Mouse (Mus musculus) limb, embryonic 14.5 days (tissue): Measurements from ENCODE around the gene Gm30191. TPM values are rescaled to one million over a fixed set of nuclear protein-coding genes. Genes with fewer than 3 reads are reported as not detected.

Source experiments
- ATAC-seq: fragments of 200-750 bp; cut with Nextera tagmentation; 2 replicates; pipeline ENCODE4 v1.8.0; 2017; ENCODE audit warnings: low read depth, moderate number of reproducible peaks, moderate TSS enrichment; ENCODE audit not compliant: low FRiP score
- DNase-seq: peaks from one replicate; pipeline ENCODE4 v3.0.0-alpha.2; 2015; ENCODE audit warnings: low spot score
- H3K27ac ChIP-seq: fragments of 300-500 bp; sonication (generic); replicated peaks from 2 replicates; pipeline ENCODE4 v1.5.1; 2014; ENCODE audit warnings: low read depth, mild to moderate bottlenecking, low read length, moderate library complexity, mixed read lengths
- H3K27me3 ChIP-seq: fragments of 300-500 bp; sonication (generic); 2 replicates; pipeline ENCODE4 v1.6.1; 2014; ENCODE audit warnings: low read length, mixed read lengths; ENCODE audit not compliant: control insufficient read depth, insufficient read depth
- H3K36me3 ChIP-seq: fragments of 300-500 bp; sonication (generic); 2 replicates; pipeline ENCODE4 v1.6.1; 2014; ENCODE audit warnings: mild to moderate bottlenecking, low read length, moderate library complexity, mixed read lengths; ENCODE audit not compliant: control insufficient read depth, insufficient read depth
- H3K4me1 ChIP-seq: fragments of 300-500 bp; sonication (generic); 2 replicates; pipeline ENCODE4 v1.6.1; 2014; ENCODE audit warnings: antibody characterized with exemption, low read length, mixed read lengths; ENCODE audit not compliant: control insufficient read depth, insufficient read depth
- H3K4me2 ChIP-seq: fragments of 300-500 bp; sonication (generic); replicated peaks from 2 replicates; pipeline ENCODE4 v1.6.1; 2014; ENCODE audit warnings: low read depth, mild to moderate bottlenecking, low read length, moderate library complexity; ENCODE audit not compliant: severe bottlenecking
- H3K4me3 ChIP-seq: fragments of 300-500 bp; sonication (generic); replicated peaks from 2 replicates; pipeline ENCODE4 v1.5.1; 2014; ENCODE audit warnings: low read length
- H3K9ac ChIP-seq: fragments of 300-500 bp; sonication (generic); 2 replicates; pipeline ENCODE4 v1.6.1; 2014; ENCODE audit warnings: mild to moderate bottlenecking, low read depth, low read length, moderate library complexity; ENCODE audit not compliant: severe bottlenecking
- H3K9me3 ChIP-seq: fragments of 300-500 bp; sonication (generic); 2 replicates; pipeline ENCODE4 v1.6.1; 2016; ENCODE audit warnings: low read length; ENCODE audit not compliant: control insufficient read depth
- POLR2A ChIP-seq: fragments of 200-500 bp; IDR thresholded peaks from 2 replicates; pipeline ENCODE4 v1.8.0; 2012; ENCODE audit warnings: inconsistent platforms, mild to moderate bottlenecking, moderate library complexity, borderline replicate concordance; ENCODE audit not compliant: insufficient read depth, insufficient read length; ENCODE audit errors: extremely low read depth
- WGBS: fragments of 180-500 bp; shearing (Covaris S2); extraction: QIAGEN DNeasy Blood & Tissue Kit; methylation state at CpG from one replicate; pipeline ENCODE4 v1.1.7; 2014; 5-methylcytosine and 5-hydroxymethylcytosine counted together
- polyA plus RNA-seq, 2 experiments: library from polyadenylated mRNA; depleted of rRNA in 1 of 2; stranded (reverse) in 1 of 2; unstranded in 1 of 2; fragments of >200 nt; fragmentation: Nextera tagmentation in 1 of 2; extraction: Ambion mirVana in 1 of 2; gene quantifications; 2 replicates each; pipeline versions ENCODE4 v1.2.1 to v1.2.3; 2012 to 2014

Gene Gm30191
- polyA plus RNA-seq, 2 experiments = not detected

DNA sequence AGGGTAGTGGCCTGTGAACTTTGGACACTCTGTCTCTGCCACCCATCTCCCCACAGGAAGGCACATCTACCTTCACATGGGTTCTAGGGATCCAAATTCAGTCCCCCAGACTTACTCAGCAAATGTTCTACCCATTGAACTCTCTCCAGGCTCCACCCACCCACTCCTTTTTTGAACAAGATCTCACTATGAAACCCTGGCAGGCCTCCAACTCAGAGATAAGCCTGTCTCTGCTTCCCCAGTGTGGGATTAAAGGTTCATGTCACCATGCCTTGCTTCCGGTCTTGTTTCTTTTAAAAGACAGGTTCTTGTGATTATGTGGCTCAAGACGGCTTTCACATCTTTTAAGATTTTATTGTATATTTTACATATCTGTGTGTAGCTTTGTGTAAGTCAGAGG lies 38.2 kb downstream of the Gm30191 start:
- Histone ChIP-seq H3K4me2 (no peak overlapping the region), H3K4me1 (peaks cover 8% of the 10 kb centered on the region), H3K27ac (no peak overlapping the region), H3K9ac (no peak overlapping the region), H3K4me3 (no peak overlapping the region), H3K36me3 (peaks cover 42% of the 10 kb centered on the region), H3K27me3 (no peaks in the 10 kb centered on the region), H3K9me3 (no peaks in the 10 kb centered on the region)
- 91% methylated on average over 2 of the region's 2 CpGs for WGBS
- DNase-seq (no peak), ATAC-seq (no peak)
- no peak for TF ChIP-seq POLR2A

- ATAC-seq = peak; percentile 39
- Histone ChIP-seq H3K27me3 (no peaks in the 10 kb centered on the region), H3K4me2 (peak overlapping the region; percentile 84), H3K27ac (peak overlapping the region; percentile 72), H3K4me1 (peaks cover 8% of the 10 kb centered on the region), H3K9me3 (no peaks in the 10 kb centered on the region), H3K9ac (peak overlapping the region; percentile 96), H3K36me3 (peaks cover 28% of the 10 kb centered on the region), H3K4me3 (peak overlapping the region; percentile 100)
- no peak for TF ChIP-seq POLR2A
- DNase-seq = no peak
- WGBS = 5% methylated on average over 42 of the region's 59 CpGs
These were observed 39.8 kb downstream of the Gm30191 start for GRCm38 (mm10) chr4:134286226-134287167.

- peak overlapping the region; percentile 98 for H3K27ac ChIP-seq
- DNase-seq = peak; percentile 90
- H3K4me2 ChIP-seq = peak overlapping the region; percentile 86
- peak overlapping the region; percentile 100 for H3K4me3 ChIP-seq
- no peaks in the 10 kb centered on the region for H3K27me3 ChIP-seq
- H3K4me1 ChIP-seq = peaks cover 8% of the 10 kb centered on the region
- no peaks in the 10 kb centered on the region for H3K9me3 ChIP-seq
- WGBS = 6% methylated on average over 29 of the region's 59 CpGs
- ATAC-seq = peak; percentile 93
- peaks cover 21% of the 10 kb centered on the region for H3K36me3 ChIP-seq
- peak overlapping the region; percentile 96 for H3K9ac ChIP-seq
- TF ChIP-seq POLR2A = peak; percentile 98
These were observed 40.4 kb downstream of the Gm30191 start for GRCm38 (mm10) chr4:134287168-134287564.

GRCm38 (mm10) chr4:134287575-134288025 lies 40.9 kb downstream of the Gm30191 start, which contains the start of gene Pdik1l:
Gene Pdik1l (minus strand): TSS chr4:134287895.
- ATAC-seq = peak; percentile 71
- WGBS = 4% methylated on average over 33 of the region's 43 CpGs

DNA sequence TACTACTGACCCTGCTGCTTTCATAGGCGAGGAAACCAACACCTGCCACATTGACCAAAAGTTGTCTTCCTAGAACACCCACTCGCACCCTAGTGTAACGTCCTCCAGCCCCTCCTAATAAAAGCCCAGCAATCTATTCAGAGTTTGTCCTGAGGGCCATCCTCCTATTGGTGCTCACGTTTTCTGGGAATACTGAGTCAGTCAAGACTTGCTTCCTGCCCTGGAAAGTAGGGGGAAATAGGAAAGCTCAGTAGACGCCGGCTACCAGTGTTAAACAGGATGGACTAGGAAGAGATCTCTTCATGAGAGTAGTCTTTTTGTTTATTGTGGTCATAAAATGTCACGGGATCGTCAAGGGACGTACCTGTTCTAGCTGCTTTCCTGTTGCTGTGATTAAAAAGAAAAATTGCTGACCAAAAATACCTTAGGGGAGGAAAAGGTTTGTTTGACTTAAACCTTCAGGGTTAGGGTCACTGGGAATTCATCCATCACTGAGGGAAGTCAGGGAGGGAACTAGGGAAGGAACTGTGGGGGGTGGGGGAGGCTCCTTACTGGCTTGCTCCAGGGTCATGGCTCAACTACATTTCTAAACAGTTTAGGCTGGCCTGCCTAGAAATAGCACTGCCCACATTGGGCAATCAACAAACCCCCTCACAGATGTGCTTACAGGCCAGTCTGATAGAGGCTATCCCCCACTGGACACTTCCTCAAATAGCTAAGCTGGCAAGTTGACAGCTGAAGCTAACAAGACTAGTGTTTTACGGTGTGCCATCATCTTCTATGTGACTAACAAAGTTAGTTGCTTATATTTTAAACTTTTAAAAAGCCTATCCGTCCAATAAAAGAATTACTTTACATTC lies 41.9 kb downstream of the Gm30191 start:
- peak overlapping the region; percentile 86 for H3K4me2 ChIP-seq
- H3K27ac ChIP-seq = no peak overlapping the region
- H3K4me3 ChIP-seq = peak overlapping the region; percentile 100
- ATAC-seq = no peak
- no peaks in the 10 kb centered on the region for H3K27me3 ChIP-seq
- TF ChIP-seq POLR2A = no peak
- no peaks in the 10 kb centered on the region for H3K9me3 ChIP-seq
- peaks cover 7% of the 10 kb centered on the region for H3K36me3 ChIP-seq
- peak overlapping the region; percentile 96 for H3K9ac ChIP-seq
- 23% methylated on average over 11 of the region's 11 CpGs for WGBS
- peaks cover 8% of the 10 kb centered on the region for H3K4me1 ChIP-seq
- no peak for DNase-seq

More at GRCm38 (mm10) chr4:134287575-134288025, 40.9 kb downstream of the Gm30191 start, which contains the start of gene Pdik1l:
- no peaks in the 10 kb centered on the region for H3K27me3 ChIP-seq
- peak within 1 kb of the TSS; percentile 96 for H3K9ac ChIP-seq
- peaks cover 17% of the 10 kb centered on the region for H3K36me3 ChIP-seq
- peak within 1 kb of the TSS; percentile 98 for H3K27ac ChIP-seq
- peak within 1 kb of the TSS; percentile 86 for H3K4me2 ChIP-seq
- peak within 1 kb of the TSS; percentile 100 for H3K4me3 ChIP-seq
- TF ChIP-seq POLR2A = 0 out of 2 replicates have a peak, but pooled peaks have one; percentile 36
- H3K9me3 ChIP-seq = no peaks in the 10 kb centered on the region
- peak; percentile 76 for DNase-seq
- peaks cover 8% of the 10 kb centered on the region for H3K4me1 ChIP-seq
